Mouse (Mus musculus) granulocyte monocyte progenitor cell, adult 5-6 weeks (primary cell): ENCODE measurements around the gene Gm11634. TPM values are rescaled to one million over a fixed set of nuclear protein-coding genes. Genes with fewer than 3 reads are reported as not detected.
A peak's percentile ranks its signal among the peaks of the same experiment; 100 is the strongest.
"Not testable (repeated sequence)": the region's sequence is repeated elsewhere in the genome, so short reads cannot be mapped to it uniquely, and the experiment has no call there.

Experiments
- ATAC-seq: replicated peaks from 2 replicates; pipeline ENCODE4 v1.8.0; 2016; ENCODE audit warnings: mild to moderate bottlenecking, moderate TSS enrichment, inconsistent platforms; ENCODE audit not compliant: poor library complexity, severe bottlenecking
- total RNA-seq, 2 experiments: library from RNA; stranded (forward) in 1 of 2; stranded (reverse) in 1 of 2; fragments of 200-712, 200-1000 nt in 1 of 2; fragments of >200 nt in 1 of 2; fragmentation: Nextera tagmentation in 1 of 2; gene quantifications; 2 replicates each; pipeline ENCODE4 v1.2.3; 2014 to 2017

The Gm11634 gene
- total RNA-seq (2014; fragmentation: Nextera tagmentation) (not detected in 2 replicates), total RNA-seq (2017) (not detected in 2 replicates)

GRCm38 (mm10) chr11:101599156-101599555 lies at the start of gene Gm11634:
Gene Gm11634 (minus strand): TSS chr11:101599256.
- no peak for ATAC-seq

GRCm38 (mm10) chr11:101647093-101647492 lies 48.0 kb upstream of the Gm11634 start:
- not testable (repeated sequence) for ATAC-seq

GRCm38 (mm10) chr11:101646283-101646794 lies 47.3 kb upstream of the Gm11634 start:
- not testable (repeated sequence) for ATAC-seq

GRCm38 (mm10) chr11:101645411-101646282 lies 46.6 kb upstream of the Gm11634 start:
- peak; percentile 68 for ATAC-seq

- ATAC-seq: peak; percentile 23
Measured at GRCm38 (mm10) chr11:101645043-101645410, 46.0 kb upstream of the Gm11634 start.

DNA sequence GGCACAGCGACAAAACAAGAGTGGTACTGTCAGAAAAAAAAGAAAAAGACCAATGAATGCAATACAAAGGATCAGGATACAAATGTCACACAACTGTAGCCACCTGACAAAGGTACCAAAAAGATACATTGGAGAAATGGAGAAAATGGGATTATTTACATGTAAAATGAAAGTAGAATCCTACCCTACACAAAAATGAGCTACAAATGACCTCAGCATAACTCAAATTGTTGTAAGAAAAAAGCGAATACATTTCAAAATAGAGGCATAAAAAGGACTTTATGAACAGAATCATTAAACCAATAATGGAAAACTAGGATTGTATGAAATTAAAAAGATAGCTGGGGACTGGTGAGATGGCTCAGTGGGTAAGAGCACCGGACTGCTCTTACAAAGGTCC lies 45.5 kb upstream of the Gm11634 start:
- no peak for ATAC-seq

DNA sequence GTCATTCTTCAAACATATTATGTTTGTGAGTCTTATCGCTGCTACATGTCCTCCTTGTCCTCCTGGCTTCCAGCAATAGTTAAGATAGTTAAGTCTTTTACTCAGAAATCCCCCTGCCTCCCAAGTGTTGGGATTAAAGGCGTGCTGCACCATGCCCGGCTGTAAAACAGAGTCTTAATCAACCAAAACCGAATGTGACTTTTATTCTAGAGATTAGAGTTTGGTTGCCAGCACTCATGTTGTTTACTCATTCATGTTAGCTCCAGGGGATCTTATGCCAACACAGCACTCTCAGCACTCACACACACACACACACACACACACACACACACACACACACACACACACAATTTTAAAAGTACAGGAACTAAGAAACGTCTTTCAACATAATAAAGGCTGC lies 43.9 kb upstream of the Gm11634 start:
- ATAC-seq: no peak

GRCm38 (mm10) chr11:101641710-101642642 lies 42.9 kb upstream of the Gm11634 start:
- ATAC-seq: peak; percentile 62

DNA sequence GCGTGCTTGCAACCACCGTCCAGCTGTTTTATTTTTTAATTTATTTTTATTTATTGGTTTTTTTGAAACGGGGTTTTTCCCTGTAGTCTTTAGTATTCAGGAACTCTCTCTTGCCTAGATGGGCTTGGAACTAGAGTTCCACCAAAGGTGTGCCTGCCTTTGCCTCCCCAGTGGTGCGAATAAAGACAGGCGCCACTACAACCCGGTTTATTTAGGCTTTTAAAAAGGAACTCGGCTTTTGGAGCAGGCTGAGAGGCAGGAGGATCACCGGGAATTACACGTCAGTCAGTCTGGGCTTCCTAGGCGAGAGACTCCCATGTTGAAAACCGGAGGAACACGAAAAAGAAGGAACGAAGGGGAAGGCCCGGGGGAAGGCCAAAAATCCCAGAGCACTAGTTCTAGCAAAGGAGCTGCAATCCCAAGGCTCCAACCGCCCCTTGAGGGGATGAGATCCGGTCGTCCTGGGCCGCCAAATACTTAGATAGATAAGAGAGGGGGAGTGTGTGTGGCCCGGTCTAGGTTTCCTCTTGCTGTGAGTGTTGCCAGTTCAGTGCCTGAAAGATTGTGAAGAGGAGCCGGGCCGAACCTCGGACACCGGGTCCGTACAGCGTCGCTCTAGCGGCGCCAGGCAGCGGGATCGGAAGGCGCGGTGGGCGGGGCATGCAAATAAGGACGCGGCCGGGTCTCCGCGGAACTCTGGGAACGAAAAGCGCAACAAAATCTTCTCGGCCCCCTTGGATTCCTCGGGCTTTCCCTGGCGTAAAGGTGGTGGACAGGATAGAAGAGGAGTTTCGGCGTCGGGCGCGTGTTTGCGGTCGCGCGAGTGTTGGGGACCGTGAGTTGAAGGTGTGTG lies 42.0 kb upstream of the Gm11634 start:
- ATAC-seq: peak; percentile 33

DNA sequence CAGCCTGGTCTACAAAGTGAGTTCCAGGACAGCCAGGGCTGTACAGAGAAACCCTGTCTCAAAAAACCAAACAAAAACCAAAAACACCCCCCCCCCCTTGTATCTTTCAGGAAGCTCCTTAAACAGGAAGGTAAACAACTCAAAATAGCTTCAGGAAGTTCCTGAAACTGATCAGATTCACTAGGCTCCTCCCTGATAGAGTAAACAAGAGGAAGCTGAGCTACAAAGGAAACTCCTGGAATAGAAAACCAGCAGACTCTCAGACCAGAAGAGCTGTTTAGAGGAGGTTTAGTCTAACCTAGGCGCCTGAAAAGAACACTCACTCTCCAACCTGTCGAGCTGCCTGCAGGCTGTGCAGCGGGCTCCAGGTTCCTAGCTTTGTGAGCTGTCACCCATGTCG lies 40.7 kb upstream of the Gm11634 start:
- no peak for ATAC-seq

DNA sequence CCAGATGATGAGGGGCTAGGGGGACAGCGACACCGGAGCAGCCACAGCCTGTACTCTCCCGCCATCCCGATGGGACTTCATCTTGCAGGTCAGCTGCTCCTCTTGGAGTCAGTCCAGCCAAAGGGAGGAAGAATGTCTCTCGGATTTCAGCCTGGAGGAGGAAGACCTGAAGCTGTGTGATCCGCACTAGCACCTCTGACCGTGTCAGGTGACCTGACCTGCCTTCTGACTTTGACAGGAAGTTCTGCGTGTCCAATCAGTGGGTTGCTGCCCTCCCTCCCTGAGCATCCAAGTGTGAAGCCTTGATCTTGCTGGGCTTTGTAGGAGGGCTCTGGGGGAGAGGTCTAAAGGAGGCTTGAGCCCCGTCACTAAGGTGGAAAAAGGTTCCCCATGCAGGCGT lies 36.6 kb upstream of the Gm11634 start:
- ATAC-seq: no peak

- not testable (repeated sequence) for ATAC-seq
Measured at GRCm38 (mm10) chr11:101628733-101629417, 29.8 kb upstream of the Gm11634 start.

- peak; percentile 74 for ATAC-seq
Measured at GRCm38 (mm10) chr11:101627857-101628559, 29.0 kb upstream of the Gm11634 start.

DNA sequence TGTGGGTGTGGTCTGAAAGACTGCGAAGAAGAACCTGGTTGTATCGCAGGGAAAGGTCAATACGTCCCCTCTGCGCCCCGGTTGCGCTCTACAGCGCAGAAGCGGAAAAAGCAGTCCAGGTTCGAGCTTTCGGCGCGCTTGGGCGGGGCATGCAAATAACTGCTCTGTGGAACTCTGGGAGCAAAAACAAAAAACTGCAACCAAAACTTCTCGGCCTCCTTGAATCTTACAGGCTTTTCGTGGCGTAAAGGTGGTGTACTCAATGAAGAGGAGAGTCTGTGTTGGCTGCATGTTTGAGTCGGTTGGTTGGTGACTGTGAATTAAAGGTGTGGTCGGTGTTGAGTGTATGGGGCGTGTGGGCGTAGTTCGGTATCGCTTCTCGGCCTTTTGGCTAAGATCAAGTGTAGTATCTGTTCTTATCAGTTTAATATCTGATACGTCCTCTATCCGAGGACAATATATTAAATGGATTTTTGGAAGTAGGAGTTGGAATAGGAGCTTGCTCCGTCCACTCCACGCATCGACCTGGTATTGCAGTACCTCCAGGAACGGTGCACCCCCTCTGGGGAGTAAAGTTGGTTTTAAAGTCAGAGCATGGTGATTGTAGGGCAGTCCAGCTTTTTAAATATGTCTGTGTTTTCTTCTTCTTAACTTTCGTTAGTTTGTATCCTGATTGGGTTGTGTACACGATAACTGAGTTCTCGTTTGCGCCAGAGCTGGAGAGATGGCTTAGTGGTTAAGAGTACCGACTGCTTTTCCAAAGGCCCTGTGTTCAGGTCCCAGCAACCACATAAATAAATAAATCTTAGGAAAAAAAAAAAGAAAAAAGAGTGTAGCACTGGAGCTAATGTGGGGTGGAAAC lies 28.2 kb upstream of the Gm11634 start, which contains the start of gene Rdm1:
TSS of gene Rdm1 (plus strand) at position 201 of the 862 bp plus-strand sequence.
- peak; percentile 60 for ATAC-seq

DNA sequence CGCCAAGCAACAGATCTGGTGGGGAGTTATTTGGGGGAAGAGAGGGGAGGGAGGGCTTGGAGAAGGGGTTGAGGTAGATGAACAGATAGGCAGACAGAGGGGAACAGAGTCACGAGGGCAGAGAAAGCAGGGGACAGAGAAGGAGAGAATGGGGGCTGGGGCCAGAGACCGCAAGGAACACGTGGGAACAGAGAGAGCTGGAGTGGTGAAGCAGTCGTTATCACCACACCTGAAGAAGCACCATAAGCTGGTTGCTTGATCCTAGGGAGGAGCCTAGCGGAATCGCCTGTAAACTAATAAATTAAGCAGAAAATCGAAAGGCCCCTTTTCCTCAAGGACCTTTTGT lies 27.6 kb upstream of the Gm11634 start:
- ATAC-seq: peak; percentile 2; the same call in 1 of the 2 replicates

GRCm38 (mm10) chr11:101620022-101620655 lies 21.1 kb upstream of the Gm11634 start:
- not testable (repeated sequence) for ATAC-seq

DNA sequence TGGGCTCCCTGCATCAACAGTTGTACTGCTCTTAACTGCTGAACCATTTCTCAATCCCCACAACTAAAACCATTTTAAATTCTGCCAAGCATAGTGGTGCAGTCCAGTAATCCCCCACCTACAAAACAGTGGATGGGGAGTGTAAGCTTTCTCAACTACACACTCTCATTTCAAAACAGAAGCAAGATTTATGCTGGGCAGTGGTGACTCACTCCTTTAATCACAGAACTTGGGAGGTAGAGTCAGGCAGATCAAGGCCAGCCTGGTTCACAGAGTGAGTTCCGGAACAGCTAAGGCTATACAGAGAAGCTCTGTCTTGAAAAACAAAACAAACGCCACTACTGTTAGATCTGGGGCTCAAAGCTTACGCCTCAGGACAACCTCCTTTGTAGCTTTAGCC lies 19.5 kb upstream of the Gm11634 start:
- no peak for ATAC-seq
